Mouse (Mus musculus) c-Kit-positive CD71-positive TER-119-positive erythroid progenitor cells, embryonic 14.5 days (primary cell): ENCODE data around the gene Tmem95.

Source experiments
- DNase-seq: peaks from one replicate; pipeline ENCODE4 v3.0.0-alpha.2; 2013; ENCODE audit warnings: low spot score

Tmem95 gene

GRCm38 (mm10) chr11:69910781-69911560 is 33.2 kb upstream of the Tmem95 start:
- no peak for DNase-seq

DNA sequence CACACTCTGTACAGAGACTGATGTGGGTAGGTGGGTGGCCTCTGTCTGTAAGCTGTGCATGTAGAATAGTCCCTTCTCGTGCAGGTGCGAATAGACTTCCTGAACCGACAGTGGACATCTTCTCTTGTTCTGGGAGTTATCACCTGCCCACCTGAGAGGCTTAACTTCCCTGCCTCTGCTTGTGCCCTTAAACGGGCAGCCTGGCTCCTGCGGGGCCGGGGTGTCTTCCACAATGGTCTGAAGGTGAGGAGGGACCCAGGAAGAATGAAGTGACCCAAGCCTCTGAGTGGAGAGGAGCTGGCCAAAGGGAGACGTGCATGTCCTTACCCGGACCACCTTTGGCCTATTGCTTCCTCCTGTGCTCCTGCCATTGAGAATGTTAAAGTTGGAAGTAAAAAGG is 32.4 kb upstream of the Tmem95 start:
- DNase-seq = no peak

DNA sequence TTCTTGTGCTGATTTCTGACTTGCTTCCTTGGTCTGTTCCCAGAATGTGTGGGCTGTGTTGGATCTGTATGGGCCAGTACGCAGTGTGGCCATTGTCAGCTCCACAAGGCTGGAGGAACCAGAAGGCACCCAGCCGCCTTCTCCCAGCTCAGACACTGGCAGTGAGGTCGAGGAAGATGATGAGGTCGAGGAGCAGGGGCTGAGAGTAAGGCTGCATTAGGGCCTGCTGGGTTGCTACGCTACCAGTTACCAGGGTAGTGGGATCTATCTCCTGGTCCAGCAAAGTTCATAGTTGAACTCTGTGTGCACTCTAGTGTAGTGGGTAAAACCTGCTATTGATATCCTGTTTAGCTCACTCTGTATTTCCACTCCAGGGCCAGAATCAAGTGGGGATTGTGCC is 31.4 kb upstream of the Tmem95 start:
- no peak for DNase-seq

GRCm38 (mm10) chr11:69908645-69909044 is 30.8 kb upstream of the Tmem95 start:
- no peak for DNase-seq

GRCm38 (mm10) chr11:69904311-69904710 is 26.5 kb upstream of the Tmem95 start:
- DNase-seq = no peak

- DNase-seq = no peak
Measured at GRCm38 (mm10) chr11:69902972-69903371, 25.2 kb upstream of the Tmem95 start.

- DNase-seq = no peak
Measured at GRCm38 (mm10) chr11:69901993-69902392, 24.2 kb upstream of the Tmem95 start.

DNA sequence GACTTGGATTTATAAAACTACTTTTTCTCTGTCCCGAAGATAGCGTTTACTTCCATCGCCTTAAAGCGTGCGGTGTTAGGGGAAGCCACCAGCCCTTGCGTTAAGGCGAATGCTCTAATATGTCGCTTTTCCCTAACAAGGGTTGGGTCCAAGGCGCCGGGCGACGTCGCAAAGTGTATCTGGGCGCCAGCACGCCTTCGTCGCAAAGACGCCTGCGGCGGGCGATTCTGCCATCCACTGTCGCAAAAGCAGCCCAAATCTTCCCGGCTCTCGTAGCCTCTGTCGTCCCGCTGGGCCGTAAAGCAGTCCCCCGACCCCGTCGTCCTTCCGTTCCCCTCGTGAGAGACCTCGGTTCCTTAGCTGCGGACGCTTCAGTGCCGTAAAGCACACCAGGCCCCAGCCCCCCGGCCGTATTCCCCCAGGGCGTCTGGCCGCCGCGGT is 23.6 kb upstream of the Tmem95 start:
- peak; percentile 92 for DNase-seq

DNA sequence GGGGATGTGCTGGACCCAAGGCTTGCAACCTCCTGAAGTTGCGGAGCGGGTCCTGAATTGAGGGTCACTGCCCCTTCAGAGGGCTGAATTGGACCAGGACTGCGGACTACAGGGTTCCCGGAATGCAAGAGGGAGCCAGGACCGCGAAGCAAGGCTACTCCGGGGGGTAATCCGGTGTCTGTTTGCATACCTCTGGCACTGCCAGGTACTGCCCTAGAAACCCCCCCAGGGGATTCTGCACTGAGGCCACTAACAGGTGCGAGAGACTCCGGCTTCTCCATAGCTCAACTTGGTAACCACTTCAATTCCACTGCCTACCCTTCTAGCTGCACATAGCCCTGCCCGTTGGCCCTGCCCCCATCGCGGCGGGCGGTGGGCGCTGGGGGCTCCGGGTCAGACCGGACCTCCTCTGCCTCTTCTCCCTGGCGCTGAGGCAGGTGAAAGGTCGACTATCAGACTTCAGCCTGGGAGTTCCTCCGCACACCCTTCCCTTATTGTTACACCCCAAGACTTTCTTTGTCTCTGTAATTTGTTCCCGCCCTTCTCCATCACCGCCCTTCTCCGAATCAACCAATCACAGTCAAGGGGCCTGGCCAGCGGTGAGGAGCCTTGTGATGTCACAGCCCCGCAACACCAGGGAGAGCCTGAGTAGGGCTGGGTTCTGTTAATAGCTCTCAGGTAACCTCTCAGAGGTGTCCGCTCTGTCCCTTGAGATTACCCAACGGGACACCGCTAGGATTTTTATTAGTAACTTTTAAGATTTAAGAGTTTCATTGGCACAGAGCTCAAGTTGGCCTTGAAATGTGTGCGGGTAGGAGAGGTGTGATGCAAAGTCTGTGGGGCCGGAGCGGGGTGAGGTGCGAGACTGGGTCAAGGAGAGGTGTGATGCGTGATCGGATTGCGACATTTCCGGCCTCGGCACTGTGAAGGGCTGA is 22.9 kb upstream of the Tmem95 start, which contains the start of the genes 2810408A11Rik and Neurl4:
Gene 2810408A11Rik (minus strand): TSS at position 517 of the 935 bp plus-strand sequence.
Gene Neurl4 (plus strand): TSS at position 602 of the 935 bp plus-strand sequence.
- DNase-seq = peak; percentile 95

DNA sequence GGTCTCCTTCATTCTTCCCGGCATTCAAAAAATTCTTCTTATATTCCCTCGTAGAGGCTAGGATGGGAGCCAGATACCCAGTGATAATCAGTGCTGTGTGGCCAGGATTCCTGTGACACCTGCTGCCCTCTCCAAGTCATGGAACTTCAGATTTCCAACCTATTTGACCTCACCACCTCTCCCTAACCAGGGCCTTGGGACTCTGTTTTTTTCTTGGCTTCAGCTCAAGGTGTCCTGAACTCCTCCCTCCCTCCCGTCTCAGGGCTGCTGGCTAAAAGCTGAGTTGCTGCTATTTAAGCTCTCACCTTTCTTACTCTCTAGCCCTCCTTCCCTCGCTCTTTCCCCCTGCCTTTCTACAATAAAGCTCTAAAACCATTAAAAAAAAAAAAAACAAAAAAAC is 22.1 kb upstream of the Tmem95 start:
- DNase-seq = no peak

DNA sequence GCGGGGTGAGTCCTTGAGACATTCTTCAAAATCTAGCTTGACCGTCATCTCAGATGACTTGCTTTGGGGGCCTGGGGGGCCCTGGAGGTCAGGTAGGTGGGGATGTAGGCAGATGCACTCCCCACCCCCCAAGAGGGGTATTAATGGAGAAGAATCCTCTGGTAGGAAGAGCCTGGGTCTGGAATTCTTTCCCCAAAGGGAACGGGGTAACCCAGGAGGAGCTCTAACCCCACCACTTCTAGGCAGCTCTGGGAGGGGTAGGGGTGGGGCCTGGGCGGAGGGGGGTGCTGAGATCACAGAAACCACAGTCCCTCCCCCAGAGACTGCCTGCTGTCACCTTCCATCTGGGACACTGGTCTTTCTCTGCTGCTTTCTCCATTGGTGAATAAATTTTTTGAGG is 17.5 kb upstream of the Tmem95 start, which contains the start of gene Acap1:
Gene Acap1 (minus strand): TSS at position 249 of the 400 bp plus-strand sequence.
- no peak for DNase-seq

DNA sequence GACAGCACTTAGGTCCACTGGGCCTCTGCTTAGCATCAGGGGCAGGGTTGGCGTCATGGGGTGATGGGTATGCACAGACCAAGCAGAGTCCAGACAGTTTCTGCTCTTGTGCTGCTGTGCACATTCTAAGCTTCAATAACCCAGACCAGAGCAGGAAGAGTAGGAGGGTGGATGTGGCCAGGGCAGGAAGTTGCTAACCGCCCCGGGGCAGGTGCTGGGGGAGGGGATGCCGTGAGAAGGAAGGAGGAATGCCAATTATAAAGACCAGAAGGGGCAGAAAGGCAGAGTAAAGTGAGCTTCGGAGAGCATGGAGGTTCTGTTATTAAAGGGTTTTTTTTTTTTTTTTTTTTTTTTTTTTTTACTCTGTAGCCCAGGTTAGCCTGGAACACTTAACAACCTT is 16.9 kb upstream of the Tmem95 start:
- DNase-seq = no peak

DNA sequence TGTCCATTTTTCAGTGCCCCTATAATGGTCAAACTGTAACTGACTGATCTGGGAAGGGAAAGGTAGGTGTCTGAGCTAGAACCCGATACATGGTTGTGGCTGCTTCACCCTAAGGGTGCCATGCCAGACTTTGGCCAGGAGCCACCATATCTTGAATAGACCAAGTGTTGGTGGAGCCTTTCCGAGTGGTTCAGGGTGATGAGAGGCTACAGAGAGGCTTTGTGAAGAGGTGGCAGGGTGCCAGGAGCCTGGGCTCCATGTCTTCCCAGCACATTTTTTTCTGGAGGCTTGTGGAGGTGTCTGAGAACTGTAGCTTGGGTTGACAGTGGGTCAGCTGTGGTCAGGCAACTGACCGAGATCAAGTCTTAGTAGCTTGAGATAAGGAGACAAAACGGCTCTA is 13.7 kb upstream of the Tmem95 start:
- DNase-seq = no peak

DNA sequence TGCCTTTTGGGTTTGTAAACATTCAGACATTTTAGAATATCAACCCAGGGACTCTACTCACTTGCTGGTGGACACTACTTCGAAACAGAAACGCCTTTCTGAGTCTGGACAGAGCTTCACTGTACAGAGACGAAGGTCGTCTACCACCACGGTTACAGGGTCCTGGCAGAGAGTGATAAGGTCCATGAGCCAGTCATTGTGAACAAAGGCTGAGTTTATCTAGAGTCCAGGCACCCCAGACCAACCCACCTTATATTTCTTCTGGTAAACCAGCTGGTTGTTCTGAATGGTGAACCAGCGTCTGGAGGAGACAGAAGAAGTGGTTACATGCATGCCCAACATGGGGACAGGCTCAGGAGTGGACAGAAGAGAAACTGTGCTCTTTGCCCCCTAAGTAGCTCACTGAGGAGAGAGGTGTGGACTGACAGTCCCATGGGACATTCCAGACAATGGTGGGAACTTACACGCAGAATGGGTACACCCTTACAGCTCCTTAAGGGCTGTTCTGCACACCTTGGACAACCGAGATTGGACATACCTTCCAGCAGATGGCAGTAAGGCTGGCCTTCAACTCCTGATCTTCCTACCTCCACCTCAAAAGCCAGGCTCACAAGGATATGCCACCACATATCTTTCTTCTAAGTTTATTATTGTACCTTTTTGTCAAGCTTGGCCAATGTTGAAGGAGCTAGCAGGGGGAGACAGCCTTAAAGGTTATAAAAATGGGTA is 9.3 kb upstream of the Tmem95 start:
- no peak for DNase-seq

DNA sequence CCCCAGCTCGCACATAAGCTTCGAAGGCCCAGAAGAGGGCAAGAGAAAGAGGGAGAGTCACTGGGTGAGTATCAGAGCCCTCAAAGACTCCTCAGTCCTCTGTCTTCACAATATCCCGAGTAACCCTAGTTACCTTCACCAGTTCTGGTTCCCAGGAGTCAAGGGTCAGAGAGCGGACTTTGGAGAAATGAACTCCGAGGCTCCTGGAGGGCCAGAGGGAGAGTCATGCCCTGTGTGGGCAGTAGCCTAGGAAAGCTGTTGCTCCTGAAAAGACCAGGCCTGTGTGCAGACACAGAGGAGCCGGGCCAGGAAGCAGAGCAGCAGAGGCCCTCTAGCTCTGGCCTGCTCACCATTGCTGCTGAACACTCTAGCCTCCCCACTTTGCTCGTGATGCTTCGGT is 6.8 kb upstream of the Tmem95 start:
- no peak for DNase-seq

DNA sequence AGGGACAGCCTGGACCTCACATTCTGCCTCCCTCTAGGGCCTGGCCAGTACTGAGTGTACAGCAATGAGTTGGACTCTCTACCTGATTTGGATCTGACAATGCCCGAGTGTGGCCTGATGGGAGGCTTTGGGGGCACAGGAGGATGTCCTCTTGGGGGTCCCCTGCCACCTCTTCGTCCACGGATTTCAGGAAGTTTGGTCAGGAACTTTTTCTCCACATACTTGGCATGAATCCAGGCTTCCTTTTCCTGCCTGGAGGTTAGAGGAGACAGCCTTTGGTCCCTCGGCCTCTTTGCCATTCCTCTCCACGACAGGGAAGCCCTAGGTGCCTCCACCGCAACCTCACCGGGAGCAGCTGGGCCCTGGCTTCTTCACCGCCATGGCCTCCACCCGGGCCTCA is 6.4 kb upstream of the Tmem95 start:
- DNase-seq = no peak

GRCm38 (mm10) chr11:69883527-69884151 is 5.8 kb upstream of the Tmem95 start:
- DNase-seq = no peak

GRCm38 (mm10) chr11:69883066-69883465 is 5.2 kb upstream of the Tmem95 start:
- no peak for DNase-seq

GRCm38 (mm10) chr11:69881787-69882670 is 4.2 kb upstream of the Tmem95 start:
- DNase-seq = no peak

DNA sequence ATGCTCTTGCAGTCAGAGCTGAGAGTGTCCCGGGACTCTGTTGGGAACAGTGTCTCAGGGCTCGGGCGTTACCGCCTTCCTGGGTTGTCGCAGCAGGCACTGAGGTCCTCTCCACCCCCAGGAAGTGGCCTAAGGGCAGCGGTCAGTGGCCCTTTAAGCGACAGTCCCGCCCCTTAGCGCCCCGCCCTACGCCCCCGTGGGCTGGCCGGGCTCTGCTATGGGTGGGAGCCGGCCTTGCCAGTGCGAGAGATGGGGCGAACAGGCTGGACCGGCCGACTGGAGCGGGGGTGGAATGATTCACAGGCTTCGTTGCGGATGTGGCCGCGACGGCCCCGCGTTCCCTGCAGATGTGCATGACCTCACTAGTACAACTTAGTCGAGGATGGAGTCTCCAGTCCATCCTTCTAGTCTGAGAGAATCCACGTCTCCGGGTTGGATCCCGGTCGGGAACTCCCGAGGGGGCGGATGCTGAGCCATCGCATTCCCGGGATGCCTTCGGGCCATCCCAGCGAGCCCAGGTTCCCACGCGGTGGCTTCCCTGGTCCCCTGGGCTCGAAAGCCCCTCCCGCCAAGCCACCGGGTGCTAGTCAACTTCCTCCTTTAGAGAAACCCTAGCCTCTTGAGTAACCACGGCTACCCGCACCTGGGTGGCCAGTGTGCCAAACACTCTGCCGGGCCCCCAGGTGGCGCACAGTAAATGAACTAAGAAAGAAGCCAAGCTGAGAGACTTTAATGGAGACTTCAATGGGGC is 3.2 kb upstream of the Tmem95 start, which contains the start of gene Kctd11:
Gene Kctd11 (minus strand): TSS at position 554 of the 751 bp plus-strand sequence.
- DNase-seq = no peak
